Mouse (Mus musculus): ENCODE results near the gene Myh10. TPM values are rescaled to one million over a fixed set of nuclear protein-coding genes. Genes with fewer than 3 reads are reported as not detected.
A peak's percentile ranks its signal among the peaks of the same experiment; 100 is the strongest.

Myh10 gene
- total RNA-seq (2021) = 100 to 1,000 TPM in 1 of 2 experiments, 10 to 100 TPM in 1; 79.4 to 100 TPM

DNA sequence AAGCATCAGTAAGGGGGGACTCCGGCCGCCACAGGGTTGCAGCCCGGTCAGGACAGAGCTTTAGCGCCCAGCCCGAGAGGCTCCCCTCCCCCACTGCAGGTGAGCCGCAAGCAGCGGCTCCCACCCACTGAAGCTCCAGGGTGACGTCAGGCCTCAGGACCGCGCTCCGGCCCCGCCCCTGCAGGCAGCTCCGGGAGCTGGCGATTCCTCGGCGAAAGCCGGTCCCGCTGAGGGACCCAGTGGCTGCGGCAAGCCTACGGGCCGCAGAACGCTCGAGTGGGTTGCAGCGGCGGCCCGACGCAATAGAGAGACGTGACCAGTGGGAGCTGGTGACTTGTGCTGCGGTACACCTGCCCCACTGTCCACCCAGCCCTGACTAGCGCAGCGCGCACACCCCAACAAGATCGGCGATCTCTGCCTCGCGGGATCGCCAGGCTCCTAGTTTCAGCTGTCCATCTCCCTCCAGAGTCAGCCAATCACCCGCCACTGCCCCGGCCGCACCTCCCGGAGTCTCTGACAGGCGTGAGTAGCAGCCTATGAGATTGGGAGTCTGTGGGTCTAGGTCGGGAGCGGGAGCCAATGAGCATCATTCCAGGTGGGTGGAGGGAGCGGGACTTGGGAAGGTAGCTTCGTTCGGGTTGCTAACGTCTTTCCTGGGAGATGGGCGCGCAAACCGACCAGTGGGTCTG lies at the start of gene Myh10:
Gene Myh10, plus strand, starts transcription at position 239 of the 689 bp plus-strand sequence.
- intact Hi-C loops (cut with DNase I) = loop anchor here (10.0 kb wide), 1 partner anchor 107 kb away; the partner anchor contains the start of gene Ccdc42
- DNase-seq = peak; percentile 99 to 100

DNA sequence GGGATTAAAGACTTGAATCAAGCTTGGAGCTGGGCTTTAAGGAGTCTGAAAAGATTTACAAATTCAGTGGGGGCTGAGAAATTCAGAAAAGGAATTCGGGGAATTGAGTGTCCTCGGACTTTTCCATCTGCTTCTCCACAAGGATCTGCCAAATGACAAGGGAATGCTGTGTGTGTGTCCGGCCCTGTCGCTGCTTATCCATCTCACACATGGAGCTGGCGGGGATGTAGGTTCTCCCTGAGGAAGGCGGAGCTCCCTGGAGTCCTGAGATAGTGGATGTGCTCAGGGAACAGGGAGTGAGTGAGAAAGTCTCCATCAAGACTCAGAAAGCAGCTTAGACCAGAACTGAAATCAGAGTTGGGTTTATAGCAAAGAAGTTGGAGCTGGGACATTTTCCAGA lies 46.6 kb upstream of the Myh10 start:
- DNase-seq = peak; percentile 41 to 45
- intact Hi-C loops (cut with DNase I) = no loop called here

DNA sequence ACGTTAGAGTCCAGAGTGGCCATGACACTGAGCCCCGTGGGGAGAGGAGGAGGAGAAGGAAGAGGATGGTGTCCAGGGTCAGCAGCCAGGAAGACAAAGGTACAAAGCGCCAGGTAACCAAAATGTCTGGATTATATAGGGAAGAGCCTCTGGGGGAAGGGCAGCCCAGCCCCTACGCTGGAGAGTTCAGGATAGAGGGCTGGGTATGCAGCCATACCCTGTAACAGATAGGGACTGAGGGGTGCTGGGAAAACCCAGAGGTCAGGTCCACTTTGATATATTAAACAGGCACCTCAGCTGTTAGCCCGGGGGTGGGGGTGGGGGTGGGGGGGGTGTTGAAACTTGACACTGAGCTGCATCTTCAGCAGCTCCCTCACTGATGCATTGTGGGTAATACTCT lies 43.6 kb upstream of the Myh10 start:
- intact Hi-C loops (cut with DNase I) = no loop called here
- no peak for DNase-seq

DNA sequence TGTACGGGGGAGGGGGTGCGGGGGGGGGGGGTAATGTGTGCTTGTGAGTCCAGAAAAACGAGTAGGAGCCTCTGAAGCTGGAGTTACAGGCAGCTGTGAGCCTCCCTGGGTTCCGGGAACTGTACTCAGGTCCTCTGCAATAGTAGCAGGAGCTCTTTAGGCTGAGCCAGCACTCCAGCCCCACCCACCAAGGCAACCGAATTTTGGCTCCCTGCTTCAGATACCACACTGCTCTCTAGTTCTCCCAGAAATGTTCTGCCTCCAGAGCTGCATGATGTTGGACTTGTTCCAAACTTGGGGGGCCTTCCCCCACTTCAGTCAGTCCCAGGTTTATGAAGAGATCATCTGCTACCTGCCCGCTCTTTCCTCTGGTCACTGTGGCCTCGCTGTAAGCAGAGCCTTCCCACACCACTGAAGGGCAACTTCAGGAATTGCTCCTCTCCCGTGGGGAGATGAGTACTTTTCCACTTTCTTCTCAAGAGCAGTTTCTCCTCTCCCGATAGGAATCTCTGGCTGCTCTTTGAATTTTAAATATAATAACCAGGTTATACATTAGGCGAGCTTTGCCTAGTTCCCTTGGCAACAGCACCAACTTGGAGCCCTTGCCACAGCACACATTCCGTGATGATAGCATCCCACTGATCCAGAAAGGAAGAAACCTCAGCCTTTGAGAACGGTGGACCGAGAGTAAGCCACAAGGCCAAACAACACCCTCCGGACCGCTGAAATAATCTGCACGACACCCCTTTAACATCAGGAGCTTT lies 42.8 kb upstream of the Myh10 start:
- intact Hi-C loops (cut with DNase I) = no loop called here
- DNase-seq = no peak

DNA sequence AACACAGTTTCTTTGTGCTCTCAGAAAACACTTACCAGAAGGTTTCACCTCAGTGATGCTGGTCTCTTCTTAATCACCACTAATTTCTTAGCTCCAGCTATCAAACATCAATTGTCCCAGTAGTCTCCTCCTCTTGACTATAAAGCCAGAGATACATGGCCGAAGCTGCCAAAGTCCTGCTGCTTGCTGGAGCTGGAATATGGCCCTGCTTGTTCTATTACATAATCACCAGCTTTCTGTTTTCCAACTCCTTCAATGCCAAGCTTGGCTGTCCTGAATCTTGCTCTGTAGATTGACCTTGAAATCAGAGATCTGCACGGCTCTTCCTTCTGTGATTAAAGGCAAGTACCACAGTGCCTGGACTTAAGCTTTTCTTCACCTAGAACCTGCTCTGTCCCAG lies 39.8 kb upstream of the Myh10 start:
- DNase-seq = no peak
- intact Hi-C loops (cut with DNase I) = no loop called here

DNA sequence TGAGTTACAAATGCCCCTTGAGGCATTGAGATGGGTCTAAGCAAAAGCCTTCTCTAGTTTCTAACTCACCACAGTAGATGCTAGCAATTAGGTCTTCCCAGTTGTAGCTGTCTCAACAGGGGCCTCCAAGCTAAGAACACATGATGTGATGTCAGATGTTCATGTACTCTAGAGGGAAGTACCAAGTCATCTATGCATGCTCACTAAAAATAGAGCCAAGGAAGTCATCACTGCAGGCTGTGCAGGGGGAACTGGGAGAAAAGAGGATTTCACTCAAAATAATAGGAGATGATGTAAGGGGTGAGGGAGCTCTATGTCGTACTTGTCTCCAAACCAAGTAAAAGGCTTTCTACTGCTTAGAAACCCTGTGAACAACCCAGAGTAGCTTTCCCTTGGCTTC lies 35.8 kb upstream of the Myh10 start:
- intact Hi-C loops (cut with DNase I) = no loop called here
- no peak for DNase-seq

DNA sequence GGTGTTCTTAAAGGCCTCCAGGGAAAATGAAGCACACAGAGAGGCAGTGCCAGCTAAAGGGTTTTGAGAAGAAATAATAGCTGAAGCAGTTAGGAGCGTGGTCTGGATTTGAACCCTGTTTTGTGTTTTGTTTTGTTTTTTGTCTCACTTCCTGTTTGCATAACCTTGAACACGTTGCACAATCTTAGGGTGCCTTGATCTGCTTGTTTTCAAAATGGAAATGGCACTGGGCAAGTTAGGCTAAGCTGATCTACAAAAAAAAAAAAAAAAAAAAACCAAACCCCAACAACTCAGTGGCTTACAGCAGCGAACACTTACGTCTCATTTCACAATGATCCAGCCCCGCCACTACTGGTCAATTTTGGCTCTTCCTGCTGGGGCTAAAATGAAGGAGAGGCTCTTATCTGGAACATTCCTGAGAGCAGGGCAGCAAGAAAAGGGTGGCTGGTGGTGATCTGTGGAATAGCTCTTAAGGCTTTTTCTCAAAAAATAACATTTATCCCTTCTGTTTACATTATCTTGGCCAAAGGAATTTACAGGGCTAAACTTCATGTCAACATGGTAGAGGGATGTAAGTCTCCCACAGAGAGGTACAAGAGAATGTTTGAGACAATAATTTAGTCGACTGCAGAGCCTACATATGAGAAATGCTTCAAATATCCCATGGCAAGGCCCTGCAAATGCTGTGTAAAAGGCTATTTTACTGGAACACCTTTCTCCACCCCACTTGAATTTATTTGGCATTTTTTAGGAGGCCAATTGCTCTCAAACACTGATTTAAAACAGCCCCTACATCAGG lies 34.3 kb upstream of the Myh10 start:
- no peak for DNase-seq
- intact Hi-C loops (cut with DNase I) = no loop called here

DNA sequence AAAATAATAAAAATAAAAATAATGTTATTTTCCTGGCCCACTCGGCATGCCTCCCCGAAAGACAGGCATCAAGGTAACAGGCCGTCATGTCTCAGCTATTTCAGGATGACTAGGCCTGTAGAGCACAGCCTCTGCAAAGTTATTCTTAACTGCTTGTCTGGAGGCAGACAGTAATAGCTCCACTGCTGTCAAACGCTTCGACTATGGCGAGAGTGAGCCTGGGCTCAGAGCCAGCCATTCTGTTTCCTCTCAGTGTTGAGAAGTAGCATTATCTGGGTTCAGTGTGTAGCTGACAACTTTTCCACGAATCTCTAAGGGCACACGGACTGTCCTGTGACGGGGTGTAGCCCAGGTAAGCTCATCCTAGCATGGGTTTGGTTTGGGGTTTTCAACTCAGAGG lies 33.5 kb upstream of the Myh10 start:
- DNase-seq = peak; percentile 85 to 91
- intact Hi-C loops (cut with DNase I) = loop anchor here (2.0 kb wide), 1 partner anchor 31 kb away; no protein-coding TSS in a partner anchor

DNA sequence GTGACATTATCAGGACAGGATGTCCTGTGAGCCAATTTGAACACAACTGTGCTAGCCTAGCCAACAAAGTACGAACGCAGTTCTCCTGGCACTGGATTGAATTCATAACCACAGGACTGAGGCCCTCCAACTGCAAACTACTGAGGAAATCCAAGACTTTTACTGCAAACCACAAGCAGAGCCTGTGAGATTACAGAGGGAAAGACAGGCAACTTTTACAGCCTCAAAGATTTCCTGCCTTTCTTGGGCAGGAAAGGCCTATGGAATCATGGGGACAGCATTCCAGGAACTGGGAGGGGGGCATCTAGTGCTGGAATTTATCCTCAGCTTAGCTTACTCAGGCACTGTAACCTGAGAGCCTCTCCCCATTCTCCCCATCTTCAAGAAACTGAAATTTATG lies 26.0 kb upstream of the Myh10 start:
- intact Hi-C loops (cut with DNase I) = no loop called here
- DNase-seq = peak; percentile 45 to 47

DNA sequence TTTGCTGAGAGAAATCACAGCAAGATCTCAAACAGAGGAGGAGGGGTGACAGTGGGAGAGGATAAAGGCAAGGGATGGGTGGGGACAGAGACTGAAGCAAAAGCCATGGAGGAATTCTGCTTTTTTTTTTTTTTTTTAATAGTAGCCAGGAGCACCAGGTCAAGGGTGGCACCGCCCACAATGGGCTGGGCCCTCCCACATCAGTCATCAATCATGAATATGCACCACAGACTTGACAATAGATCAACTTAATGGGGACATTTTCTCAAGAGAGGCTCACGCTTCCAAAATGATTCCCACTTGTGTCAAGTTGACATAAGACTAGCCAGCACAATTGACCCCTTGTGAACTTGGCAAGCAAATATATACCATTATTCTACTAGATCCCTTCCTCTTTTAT lies 25.1 kb upstream of the Myh10 start:
- intact Hi-C loops (cut with DNase I) = no loop called here
- no peak for DNase-seq

DNA sequence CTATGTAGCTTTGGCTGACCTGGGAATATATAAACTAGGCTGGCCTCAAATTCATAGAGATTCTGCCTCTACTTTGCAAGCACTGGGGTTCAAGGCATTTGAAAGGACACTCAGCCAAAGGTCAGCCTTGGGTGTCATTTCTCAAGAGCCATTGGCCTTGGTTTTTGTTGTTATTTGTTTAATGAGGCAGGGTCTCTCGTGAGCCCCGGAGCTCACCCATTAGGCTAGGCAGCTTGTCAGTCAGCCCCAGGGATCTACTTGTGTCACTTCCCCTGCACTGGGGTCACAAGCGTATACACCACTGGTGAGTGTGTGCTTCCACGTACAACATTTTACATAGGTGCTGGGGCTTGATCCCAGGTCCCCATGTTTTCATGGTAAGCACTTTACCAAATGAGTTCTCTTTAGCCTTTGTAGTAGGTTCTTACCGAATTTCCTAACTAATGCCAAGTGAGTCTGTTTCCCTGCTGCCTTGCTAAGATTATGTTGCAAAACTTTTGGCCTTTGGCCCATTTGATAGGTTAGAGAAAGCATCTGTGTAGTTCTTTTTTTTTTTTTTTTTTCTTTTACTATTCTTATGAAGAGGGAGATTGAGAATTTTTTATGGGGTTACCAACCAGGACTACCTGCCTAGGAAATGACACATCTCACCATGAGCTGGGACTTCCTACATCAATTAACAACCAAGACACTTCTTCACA lies 18.9 kb upstream of the Myh10 start:
- intact Hi-C loops (cut with DNase I) = no loop called here
- DNase-seq = no peak

DNA sequence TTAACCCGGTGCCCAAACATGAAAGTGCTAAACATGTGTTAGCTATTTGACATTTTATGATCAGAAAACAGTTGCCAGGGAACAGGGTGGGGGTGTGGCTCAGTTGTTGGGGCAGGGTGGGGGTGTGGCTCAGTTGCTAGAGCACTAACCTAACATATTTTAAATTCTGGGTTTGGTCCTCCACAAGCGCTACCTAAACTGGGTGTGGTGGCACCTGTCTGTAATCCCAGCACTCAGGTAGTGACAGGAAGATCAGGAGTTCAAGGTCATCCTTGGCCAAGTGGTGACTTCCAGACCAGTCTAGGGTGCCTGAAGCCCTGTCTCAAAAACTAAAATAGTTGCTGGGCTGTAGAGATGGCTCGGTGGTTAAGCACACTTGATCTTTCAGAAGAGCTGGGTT lies 17.3 kb upstream of the Myh10 start:
- intact Hi-C loops (cut with DNase I) = no loop called here

DNA sequence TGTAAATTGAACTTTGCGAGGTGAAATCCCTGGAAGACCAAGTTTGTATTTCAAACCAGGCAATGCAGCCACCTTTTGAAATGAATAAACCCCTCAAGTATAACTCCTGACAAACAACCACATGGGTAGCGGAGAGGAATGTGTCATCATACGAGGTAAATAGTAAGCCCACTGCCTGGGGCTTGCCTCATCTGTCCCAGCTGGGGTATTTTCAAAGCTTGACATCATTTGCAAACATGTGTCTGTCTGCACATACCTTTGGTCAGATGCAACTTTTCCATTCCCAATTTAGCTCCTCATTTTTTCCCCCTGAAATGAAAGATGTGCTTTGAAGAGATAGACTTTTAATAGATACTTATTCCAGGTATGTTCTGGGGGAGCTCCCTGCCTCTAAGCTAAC lies 16.7 kb upstream of the Myh10 start:
- intact Hi-C loops (cut with DNase I) = no loop called here
- peak in 1 of 2 experiments; percentile 15 for DNase-seq

More for the DNA sequence above, 17.3 kb upstream of the Myh10 start:
- DNase-seq = no peak

DNA sequence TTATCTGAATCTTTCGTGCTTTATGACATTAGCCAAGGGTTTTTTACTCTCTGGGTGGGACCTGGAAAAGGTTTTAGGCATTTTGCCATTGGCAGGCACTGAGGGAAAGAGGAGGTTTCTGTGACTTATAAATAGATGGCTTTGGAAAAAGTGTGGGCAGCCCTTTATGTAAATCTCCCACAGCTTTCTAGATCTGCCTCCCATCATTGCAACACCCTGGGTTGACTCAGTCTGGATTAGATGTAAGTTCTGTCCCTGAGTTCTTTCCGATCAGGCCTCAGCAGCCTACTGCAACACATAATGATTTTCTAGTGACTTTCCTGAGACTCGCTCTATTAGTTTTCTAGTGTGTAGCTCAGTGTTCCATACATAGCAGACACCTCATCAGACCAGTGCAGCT lies 16.1 kb upstream of the Myh10 start:
- intact Hi-C loops (cut with DNase I) = no loop called here
- peak; percentile 19 to 34 for DNase-seq

DNA sequence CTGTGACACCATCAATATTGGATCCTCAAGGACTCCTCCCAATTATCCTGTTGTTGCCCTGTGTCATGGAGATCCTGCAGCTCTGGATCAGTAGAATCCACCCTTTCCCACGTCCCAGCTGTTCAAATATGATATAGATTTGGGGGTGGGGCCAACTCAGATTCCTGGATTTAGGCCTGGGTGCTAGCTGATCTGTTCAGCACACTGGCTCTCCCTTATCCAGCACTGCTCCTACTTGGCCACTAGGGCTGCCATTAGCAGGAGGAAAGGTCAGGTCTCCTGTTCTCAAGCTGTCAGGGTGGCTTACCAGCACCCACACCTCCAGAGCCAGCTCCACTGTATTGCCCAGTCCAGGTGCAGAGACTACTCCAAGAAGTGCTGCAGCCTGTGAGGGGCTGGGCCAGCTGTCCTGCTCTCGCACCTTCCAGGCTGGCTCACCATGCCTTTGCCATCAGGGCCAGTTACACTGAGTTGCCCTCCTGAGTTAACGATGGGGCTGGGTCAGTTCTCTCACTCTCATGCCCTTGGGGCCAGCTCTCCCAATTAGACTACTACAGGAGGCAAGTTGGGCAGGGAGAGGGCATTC lies 10.0 kb upstream of the Myh10 start:
- no peak for DNase-seq
- intact Hi-C loops (cut with DNase I) = no loop called here

DNA sequence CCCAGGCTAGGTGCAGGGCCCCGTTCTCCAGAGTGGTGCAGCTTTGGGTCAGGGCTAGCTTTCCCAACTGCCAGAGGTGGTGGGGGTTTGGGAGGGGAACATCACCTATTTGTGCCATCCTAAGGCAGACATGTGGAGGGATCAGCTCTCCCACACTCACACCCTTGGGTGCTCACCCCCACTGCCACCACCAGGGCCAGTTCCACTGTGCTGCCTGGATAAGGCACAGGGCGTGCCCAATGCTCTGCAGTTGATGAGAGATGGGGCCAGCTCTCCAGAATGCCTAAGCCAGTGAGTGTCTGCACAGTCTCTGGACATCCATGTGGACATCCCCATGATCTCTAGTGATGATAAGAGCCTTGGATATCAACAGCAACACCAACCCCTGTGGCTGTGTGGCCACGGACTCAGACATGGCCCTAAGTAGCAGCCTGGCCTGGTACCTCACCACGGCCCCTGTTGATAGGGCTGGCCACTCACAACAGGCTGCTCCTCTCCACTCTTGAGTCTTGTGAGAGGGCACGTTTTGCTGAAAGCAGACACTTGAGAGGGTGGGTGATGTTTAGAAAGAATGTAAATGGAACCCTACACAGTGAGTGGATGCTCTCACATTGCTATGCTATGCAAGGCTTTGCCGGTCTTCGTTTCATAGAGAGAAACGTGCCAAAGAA lies 9.1 kb upstream of the Myh10 start:
- intact Hi-C loops (cut with DNase I) = no loop called here
- no peak for DNase-seq

DNA sequence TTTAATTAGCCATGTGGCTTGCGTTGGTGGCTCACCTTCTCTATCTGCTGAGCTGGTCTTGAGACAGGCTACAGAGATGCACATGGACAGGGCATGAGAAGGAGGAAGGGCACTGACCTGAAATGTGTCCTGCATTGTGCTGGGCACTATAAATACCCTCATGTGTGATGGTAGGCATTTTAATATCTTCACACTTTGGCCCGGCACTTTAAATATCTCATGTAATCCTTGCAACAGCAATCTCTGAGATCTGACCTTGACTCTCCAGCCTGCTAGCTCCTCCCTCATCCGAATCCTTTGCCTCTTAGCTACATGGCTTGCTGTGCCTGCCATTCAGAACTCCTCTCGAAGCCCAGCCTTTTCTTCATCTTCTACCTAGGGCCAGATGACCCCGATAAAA lies 5.4 kb upstream of the Myh10 start:
- no peak for DNase-seq
- intact Hi-C loops (cut with DNase I) = no loop called here

DNA sequence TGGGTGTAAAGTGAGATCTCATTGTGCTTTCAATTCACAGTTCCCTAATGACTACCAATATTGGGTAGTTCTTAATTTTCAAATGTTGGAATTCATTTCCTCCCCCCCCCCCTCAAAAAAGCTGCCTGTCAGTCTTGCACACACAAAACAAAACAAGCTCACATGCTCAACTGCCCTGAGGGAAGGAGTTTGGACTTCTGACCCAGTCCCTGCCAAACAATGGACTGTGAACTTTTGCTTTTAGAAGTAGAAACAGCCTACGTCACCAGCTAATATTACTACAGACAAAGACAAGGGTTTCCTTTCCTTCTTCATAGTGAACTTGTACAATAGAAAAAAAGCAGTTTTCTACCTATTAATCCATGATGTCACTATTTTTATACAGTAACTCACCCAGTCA lies 2.1 kb upstream of the Myh10 start:
- DNase-seq = no peak
- intact Hi-C loops (cut with DNase I) = loop anchor here (2.0 kb wide), 1 partner anchor 31 kb away; no protein-coding TSS in a partner anchor

DNA sequence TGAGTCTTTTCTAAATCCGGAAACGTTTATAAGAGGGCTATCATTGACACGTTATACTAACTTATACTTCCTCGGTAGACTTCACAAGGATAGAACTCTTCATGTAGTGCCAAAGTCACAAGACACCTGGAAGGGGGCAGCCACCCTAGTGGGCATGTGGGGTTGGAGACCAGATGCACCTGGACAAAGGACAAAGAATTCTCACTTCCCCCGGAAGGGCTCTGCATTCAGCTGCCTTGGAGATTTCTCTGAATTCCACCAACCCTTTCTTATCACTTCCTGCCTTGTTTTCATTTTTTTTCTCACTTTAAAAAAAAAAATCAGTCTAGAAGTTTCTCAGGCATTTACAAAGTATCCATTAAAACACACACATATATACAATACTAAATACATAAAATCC lies 894 bp upstream of the Myh10 start:
- peak; percentile 22 to 23 for DNase-seq
- intact Hi-C loops (cut with DNase I) = loop anchor here (10.0 kb wide), 1 partner anchor 106 kb away; the partner anchor contains the start of gene Ccdc42
